Mouse (Mus musculus): ENCODE measurements around the gene Gm3327.
"Not testable (repeated sequence)": the region's sequence is repeated elsewhere in the genome, so short reads cannot be mapped to it uniquely, and the experiment has no call there.

Gm3327 gene

GRCm38 (mm10) chr14:44123551-44123950, at the start of gene Gm3327:
Gene Gm3327, plus strand, starts transcription at chr14:44123851.
- not testable (repeated sequence) for DNase-seq

DNA sequence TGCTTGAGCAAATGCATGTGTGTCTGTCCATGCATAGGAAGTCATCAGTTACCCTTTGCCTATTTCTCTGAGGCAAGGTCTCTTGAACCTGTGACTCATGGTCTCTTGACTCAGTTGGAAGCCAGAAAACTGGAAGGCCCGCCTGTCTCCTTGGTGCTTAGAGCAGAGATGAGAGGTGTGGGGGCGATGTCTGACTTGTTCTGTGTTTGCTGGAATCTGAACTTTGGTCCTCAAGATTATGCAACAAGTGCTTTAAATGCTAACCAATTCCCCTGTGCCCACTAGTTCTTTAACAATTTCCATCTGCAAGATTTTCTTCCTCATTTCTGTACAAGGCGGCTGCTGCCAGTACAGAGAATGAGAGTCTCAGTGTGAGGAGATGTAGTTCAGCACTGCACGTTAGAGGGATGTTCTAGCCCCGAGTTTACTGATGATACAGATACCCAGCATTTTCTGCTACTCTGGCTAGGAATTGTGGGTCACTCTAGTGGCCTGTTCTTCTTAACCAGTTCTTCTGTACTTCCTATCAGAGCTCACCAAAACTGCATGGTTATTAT, 45.8 kb upstream of the Gm3327 start:
- peak; percentile 2 to 43 for DNase-seq

DNA sequence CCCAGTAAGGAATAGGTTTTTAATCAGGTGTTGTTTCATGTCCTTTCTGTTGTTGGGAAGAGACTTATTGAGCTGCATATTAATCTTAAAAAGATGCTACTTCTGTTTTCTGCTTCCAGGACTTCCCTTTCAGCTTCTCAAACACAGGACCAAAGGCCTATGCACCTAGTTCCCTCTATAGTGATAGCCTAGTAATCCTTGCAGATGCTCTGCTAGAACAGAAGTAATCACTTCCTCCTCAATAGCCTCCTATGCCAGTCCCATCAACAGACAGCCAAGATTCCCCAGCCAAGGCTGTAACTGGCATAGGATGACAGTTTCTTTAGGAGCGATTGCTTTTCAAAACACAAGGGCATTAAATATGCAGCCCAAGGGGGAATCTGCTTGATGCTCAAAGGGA, 37.1 kb upstream of the Gm3327 start:
- DNase-seq: not testable (repeated sequence)

DNA sequence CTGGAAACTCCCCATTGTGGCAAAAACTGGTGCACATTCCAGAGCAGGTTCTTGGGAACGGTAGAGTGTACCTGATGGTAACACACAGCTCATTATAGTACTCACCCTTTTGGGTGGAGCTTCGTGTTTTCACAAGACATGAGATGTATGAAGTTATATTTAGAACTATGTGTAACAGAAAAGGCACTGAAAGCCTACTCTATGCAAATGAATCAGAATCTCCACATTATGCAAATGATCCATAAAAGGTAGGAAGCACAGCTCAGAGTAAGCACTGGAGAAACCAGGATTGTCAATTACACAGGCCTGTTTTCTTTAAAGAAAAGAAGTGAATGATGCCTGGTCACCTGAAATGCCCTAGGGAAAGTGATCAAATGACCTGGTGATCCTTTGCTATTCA, 36.1 kb upstream of the Gm3327 start:
- not testable (repeated sequence) for DNase-seq

DNA sequence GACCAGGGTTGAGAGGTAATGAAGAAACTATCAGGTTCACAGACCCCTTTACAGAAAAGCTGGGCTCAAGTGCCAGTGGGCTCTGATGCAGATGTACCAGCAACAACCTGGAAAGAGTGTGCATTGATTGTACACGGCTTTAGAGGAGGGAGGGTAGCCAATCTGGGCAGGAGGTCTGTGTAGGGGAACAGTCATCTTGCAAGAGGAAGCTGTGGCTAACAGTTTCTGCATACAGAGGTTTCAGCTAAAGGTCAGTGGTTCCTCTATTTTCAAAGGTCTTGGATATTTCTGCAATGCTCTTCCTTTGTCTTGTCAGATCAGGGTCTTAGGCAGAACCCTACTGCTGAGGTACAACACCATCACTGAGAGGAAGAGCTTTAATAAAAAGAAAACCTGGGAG, 32.1 kb upstream of the Gm3327 start:
- DNase-seq: peak; percentile 2

GRCm38 (mm10) chr14:44094445-44094844, 29.2 kb upstream of the Gm3327 start:
- not testable (repeated sequence) for DNase-seq

DNA sequence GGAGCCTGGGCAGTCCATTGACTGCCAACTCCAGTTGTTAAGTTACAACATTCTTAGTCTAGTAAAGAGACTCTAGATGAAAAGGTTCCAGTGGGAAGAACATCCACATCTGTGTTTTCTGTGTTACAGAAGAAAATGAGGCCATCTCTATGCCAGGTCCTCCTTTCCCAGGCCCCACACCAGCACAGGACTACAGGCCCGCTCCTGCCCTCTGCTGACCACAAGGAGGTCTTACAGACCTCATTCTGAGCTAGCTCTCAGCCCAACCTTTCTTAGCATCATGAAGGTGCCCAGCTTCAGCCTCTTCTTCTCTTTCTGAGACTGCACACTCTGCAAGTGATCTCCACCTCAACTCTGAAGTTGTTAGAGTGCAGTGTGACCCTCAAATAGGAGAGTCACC, 23.6 kb upstream of the Gm3327 start:
- not testable (repeated sequence) for DNase-seq

DNA sequence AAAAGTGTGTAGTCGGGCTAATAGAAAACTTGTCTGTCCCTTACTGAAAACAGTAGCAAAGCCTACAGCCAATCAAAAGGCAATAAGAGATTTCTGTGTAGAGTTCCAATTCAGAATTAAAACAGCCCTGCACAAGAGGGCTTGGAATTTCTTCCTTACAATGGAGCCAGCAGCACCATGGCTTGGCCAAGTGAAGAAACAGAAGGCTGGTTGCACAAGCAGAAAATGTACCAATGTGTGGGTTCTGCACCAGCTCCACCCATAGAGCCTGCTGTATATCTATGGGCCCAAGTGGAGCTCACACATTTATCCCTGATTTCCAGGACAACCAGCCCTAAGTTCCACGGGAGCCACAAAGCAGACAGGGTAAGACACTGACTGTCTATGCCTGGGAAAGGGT, 21.3 kb upstream of the Gm3327 start, which contains the start of gene Ear2:
Gene Ear2, plus strand, starts transcription at position 301 of the 400 bp plus-strand sequence.
- not testable (repeated sequence) for DNase-seq

GRCm38 (mm10) chr14:44110981-44111380, 12.7 kb upstream of the Gm3327 start:
- no peak for DNase-seq

All from kidney, postnatal 36 days (tissue).